Mouse (Mus musculus): ENCODE data around the gene Spn. TPM values are rescaled to one million over a fixed set of nuclear protein-coding genes. Genes with fewer than 3 reads are reported as not detected.
"Not testable (repeated sequence)": the region's sequence is repeated elsewhere in the genome, so short reads cannot be mapped to it uniquely, and the experiment has no call there.

The Spn gene
- 0.13 TPM in 1 of 2 replicates, not detected in the other for polyA plus RNA-seq (2016; fragmentation: Nextera tagmentation; extraction: Ambion mirVana)

DNA sequence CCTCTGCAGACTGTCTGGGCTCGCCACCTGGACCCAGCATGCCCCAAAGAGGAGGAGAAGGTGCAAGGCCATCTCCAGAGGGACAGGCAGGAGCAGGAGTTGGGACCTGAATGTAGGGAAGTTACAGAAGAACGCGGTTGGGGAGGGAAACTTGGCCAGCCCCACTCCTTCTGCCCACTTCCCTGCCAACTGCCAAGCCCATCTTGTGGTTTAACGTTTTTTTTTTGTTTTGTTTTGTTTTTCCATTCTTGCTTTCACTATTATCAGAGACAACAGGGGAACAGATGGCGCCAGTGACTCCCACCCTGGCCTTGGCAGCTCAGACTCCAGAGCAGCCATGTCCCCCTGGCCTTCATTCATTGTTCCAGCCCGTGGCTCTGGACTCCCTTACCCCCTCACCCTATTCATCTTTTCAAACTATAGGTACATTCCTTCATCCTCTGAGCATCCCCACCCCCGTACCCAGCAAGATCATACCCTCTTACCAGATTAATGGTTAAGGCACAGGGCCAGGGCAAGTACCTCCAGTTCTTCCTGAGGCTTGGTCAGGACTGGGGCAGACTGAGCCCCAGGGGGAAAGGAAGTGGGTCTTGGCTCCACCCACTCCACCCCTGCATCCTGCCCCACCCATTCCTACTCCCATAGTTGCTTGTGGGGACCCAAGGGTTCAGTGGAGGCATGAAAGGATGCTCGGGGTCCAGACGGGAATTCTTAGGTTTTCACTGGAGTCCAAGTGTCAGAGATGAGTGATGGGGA, at the start of gene Spn:
Spn (minus strand) TSS at position 562 of the 756 bp plus-strand sequence.
- no peaks in the 10 kb centered on the region for H3K27me3 ChIP-seq
- no peaks in the 10 kb centered on the region for H3K4me1 ChIP-seq
- H3K9ac ChIP-seq, result no peak within 1 kb of the TSS
- H3K27ac ChIP-seq, result no peak within 1 kb of the TSS
- no peaks in the 10 kb centered on the region for H3K36me3 ChIP-seq
- no peak for ATAC-seq (ENCODE audit: insufficient number of reproducible peaks, insufficient read depth, low FRiP score, low TSS enrichment)
- 73% methylated on average over 9 of the region's 9 CpGs for WGBS
- no peak within 1 kb of the TSS for H3K4me2 ChIP-seq (replicated peaks)
- H3K9me3 ChIP-seq, result no peaks in the 10 kb centered on the region
- no peak within 1 kb of the TSS for H3K4me3 ChIP-seq

GRCm38 (mm10) chr7:127187351-127187750, 49.7 kb upstream of the Spn start:
- Histone ChIP-seq H3K27ac (no peak overlapping the region), H3K4me1 (no peaks in the 10 kb centered on the region), H3K36me3 (peaks cover 14% of the 10 kb centered on the region), H3K9me3 (no peaks in the 10 kb centered on the region), H3K4me3 (no peak overlapping the region), H3K27me3 (no peaks in the 10 kb centered on the region), H3K4me2 (replicated peaks) (no peak overlapping the region), H3K9ac (no peak overlapping the region)
- WGBS, result 67% methylated on average over 10 of the region's 10 CpGs
- ATAC-seq (ENCODE audit: insufficient number of reproducible peaks, insufficient read depth, low FRiP score, low TSS enrichment), result no peak

- no peaks in the 10 kb centered on the region for H3K9me3 ChIP-seq
- no peaks in the 10 kb centered on the region for H3K36me3 ChIP-seq
- no peaks in the 10 kb centered on the region for H3K27me3 ChIP-seq
- H3K9ac ChIP-seq, result no peak overlapping the region
- no peak for ATAC-seq (ENCODE audit: insufficient number of reproducible peaks, insufficient read depth, low FRiP score, low TSS enrichment)
- no peak overlapping the region for H3K4me2 ChIP-seq (replicated peaks)
- no peaks in the 10 kb centered on the region for H3K4me1 ChIP-seq
- H3K27ac ChIP-seq, result no peak overlapping the region
- H3K4me3 ChIP-seq, result no peak overlapping the region
- 63% methylated on average over 3 of the region's 3 CpGs for WGBS
These were observed 48.0 kb upstream of the Spn start for GRCm38 (mm10) chr7:127185601-127186000.

GRCm38 (mm10) chr7:127184720-127185119, 47.1 kb upstream of the Spn start:
- Histone ChIP-seq H3K4me3 (no peak overlapping the region), H3K9ac (no peak overlapping the region)
- WGBS, result 17% methylated on average over 1 of the region's 1 CpGs

DNA sequence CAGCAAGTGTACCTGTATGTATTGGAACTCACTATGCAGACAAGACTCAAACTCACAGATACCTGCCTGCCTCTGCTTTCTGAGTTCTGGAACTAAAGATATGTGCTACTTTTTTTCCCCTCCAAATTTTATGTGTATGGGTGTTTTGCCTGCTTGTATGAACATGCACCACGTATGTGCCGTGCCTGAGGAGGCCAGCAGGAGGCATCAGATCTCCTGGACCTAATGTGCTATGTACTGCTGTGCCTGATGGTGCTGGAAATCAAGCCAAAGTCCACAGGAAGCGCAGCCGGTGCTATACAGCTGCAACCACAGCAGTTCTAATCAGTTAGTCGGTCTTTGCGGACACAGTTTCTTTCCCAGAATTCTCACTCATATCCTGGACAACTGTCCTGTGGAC, 46.2 kb upstream of the Spn start:
- H3K4me3 ChIP-seq, result no peak overlapping the region
- H3K9ac ChIP-seq, result no peak overlapping the region
- no peaks in the 10 kb centered on the region for H3K27me3 ChIP-seq
- 76% methylated on average over 6 of the region's 6 CpGs for WGBS
- H3K4me1 ChIP-seq, result no peaks in the 10 kb centered on the region
- H3K36me3 ChIP-seq, result no peaks in the 10 kb centered on the region
- no peak overlapping the region for H3K27ac ChIP-seq
- no peak overlapping the region for H3K4me2 ChIP-seq (replicated peaks)
- no peaks in the 10 kb centered on the region for H3K9me3 ChIP-seq
- ATAC-seq (ENCODE audit: insufficient number of reproducible peaks, insufficient read depth, low FRiP score, low TSS enrichment), result no peak

More at GRCm38 (mm10) chr7:127184720-127185119, 47.1 kb upstream of the Spn start:
- Histone ChIP-seq H3K4me2 (replicated peaks) (no peak overlapping the region), H3K36me3 (no peaks in the 10 kb centered on the region), H3K27ac (no peak overlapping the region), H3K4me1 (no peaks in the 10 kb centered on the region), H3K27me3 (no peaks in the 10 kb centered on the region), H3K9me3 (no peaks in the 10 kb centered on the region)
- no peak for ATAC-seq (ENCODE audit: insufficient number of reproducible peaks, insufficient read depth, low FRiP score, low TSS enrichment)

- no peaks in the 10 kb centered on the region for H3K27me3 ChIP-seq
- H3K9ac ChIP-seq, result no peak overlapping the region
- H3K4me1 ChIP-seq, result no peaks in the 10 kb centered on the region
- no peak overlapping the region for H3K4me3 ChIP-seq
- no peaks in the 10 kb centered on the region for H3K36me3 ChIP-seq
- 82% methylated on average over 8 of the region's 8 CpGs for WGBS
- H3K27ac ChIP-seq, result no peak overlapping the region
- H3K4me2 ChIP-seq (replicated peaks), result no peak overlapping the region
- no peak for ATAC-seq (ENCODE audit: insufficient number of reproducible peaks, insufficient read depth, low FRiP score, low TSS enrichment)
- no peaks in the 10 kb centered on the region for H3K9me3 ChIP-seq
These were observed 45.7 kb upstream of the Spn start for GRCm38 (mm10) chr7:127183345-127183744.

- H3K36me3 ChIP-seq; ATAC-seq (ENCODE audit: insufficient number of reproducible peaks, insufficient read depth, low FRiP score, low TSS enrichment); H3K4me2 ChIP-seq (replicated peaks); H3K9ac ChIP-seq; H3K27ac ChIP-seq; H3K9me3 ChIP-seq; H3K27me3 ChIP-seq; H3K4me1 ChIP-seq; H3K4me3 ChIP-seq: not testable (repeated sequence)
- 36% methylated on average over 3 of the region's 3 CpGs for WGBS
These were observed 44.1 kb upstream of the Spn start for GRCm38 (mm10) chr7:127181724-127182123.

DNA sequence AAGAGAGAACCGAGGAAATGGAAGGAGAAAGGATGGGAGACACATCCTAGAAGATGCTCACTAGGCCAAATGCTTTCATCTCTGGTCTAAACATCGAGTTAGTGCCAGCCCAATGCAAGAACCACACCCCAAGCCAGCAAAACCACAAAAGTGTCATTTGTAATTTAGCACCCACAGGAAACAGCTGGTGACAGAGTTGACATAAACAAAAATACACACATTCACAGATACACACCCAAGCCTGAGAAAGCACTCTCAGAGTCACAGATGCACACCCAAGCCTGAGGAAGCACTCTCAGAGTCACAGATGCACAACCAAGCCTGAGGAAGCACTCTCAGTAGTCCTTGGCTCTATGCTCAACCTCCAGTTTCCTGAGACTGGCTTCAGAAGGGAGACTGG, 43.2 kb upstream of the Spn start:
- no peaks in the 10 kb centered on the region for H3K4me1 ChIP-seq
- WGBS, result 70% methylated on average over 2 of the region's 2 CpGs
- H3K27me3 ChIP-seq, result no peaks in the 10 kb centered on the region
- H3K4me2 ChIP-seq (replicated peaks), result no peak overlapping the region
- H3K36me3 ChIP-seq, result no peaks in the 10 kb centered on the region
- ATAC-seq (ENCODE audit: insufficient number of reproducible peaks, insufficient read depth, low FRiP score, low TSS enrichment), result no peak
- H3K9ac ChIP-seq, result no peak overlapping the region
- no peaks in the 10 kb centered on the region for H3K9me3 ChIP-seq
- no peak overlapping the region for H3K4me3 ChIP-seq
- no peak overlapping the region for H3K27ac ChIP-seq

DNA sequence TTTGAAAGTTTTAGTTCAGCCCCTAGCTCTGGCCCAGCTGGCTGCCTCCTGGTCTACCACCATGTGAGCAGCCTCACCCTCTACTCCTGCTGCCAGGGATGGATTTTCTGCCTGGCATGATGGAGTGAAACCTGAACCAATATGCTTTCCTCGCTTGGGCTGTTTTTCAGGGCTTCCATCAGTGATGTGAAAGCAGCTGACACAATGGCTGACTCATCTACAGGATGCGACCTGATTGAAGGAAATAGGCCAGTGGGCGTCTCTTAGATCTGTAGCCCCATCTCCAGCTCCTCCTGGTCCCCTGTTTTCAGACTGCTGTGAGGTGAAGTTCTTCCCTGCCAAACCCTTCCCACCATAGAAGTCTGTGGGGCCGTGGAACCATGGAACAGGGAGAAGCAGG, 39.3 kb upstream of the Spn start:
- no peak overlapping the region for H3K27ac ChIP-seq
- no peak overlapping the region for H3K4me3 ChIP-seq
- H3K9me3 ChIP-seq, result no peaks in the 10 kb centered on the region
- no peaks in the 10 kb centered on the region for H3K36me3 ChIP-seq
- no peak overlapping the region for H3K4me2 ChIP-seq (replicated peaks)
- H3K4me1 ChIP-seq, result no peaks in the 10 kb centered on the region
- no peak overlapping the region for H3K9ac ChIP-seq
- H3K27me3 ChIP-seq, result no peaks in the 10 kb centered on the region
- 72% methylated on average over 4 of the region's 4 CpGs for WGBS
- no peak for ATAC-seq (ENCODE audit: insufficient number of reproducible peaks, insufficient read depth, low FRiP score, low TSS enrichment)

GRCm38 (mm10) chr7:127166501-127166900, 28.9 kb upstream of the Spn start:
- Histone ChIP-seq H3K4me1 (no peaks in the 10 kb centered on the region), H3K27me3 (no peaks in the 10 kb centered on the region), H3K4me3 (no peak overlapping the region), H3K9me3 (no peaks in the 10 kb centered on the region), H3K27ac (no peak overlapping the region), H3K36me3 (no peaks in the 10 kb centered on the region), H3K9ac (no peak overlapping the region), H3K4me2 (replicated peaks) (no peak overlapping the region)
- WGBS, result 89% methylated on average over 5 of the region's 5 CpGs
- no peak for ATAC-seq (ENCODE audit: insufficient number of reproducible peaks, insufficient read depth, low FRiP score, low TSS enrichment)

DNA sequence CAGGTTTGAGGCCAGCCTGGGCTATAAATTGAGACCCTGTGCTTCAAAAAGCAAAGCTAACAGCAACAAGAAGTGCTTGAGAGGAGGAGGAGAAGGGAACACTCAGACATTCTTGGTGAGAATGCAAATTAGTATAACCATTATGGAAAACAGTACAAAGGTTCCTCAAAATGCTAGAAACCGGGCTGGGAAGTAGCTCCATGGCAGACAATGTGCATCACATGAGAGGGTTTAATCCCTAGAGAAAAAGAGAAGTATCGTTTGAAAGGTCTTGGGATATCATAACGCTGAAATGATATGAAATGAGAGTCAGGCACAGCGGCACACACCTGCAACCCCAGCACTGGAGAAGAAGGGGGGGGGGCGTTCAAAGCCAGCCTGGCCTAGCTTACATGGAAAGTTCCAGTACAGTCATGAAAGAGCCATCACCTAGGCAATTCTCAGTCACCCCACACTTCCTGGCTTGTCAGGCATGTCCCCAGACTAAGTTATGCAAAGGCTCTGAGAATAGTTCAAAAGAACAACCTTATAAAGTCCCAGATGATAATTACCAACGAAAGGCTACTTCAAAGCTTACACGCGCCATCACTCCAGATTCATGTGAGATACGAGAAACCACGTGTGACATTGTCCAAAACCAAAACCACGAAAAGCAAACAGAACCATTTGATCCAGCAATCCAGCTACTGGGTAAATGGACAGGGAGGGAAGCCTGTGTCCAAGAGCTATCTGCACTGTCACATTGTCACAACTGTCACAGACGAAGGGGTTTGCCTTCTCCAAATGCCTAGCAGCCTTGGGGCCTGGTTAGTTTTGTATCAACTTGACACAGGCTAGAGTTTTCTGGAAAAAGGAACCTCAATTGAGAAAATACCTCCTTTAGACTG, 28.2 kb upstream of the Spn start:
- no peaks in the 10 kb centered on the region for H3K27me3 ChIP-seq
- no peaks in the 10 kb centered on the region for H3K9me3 ChIP-seq
- no peak overlapping the region for H3K4me3 ChIP-seq
- no peak overlapping the region for H3K9ac ChIP-seq
- no peak overlapping the region for H3K4me2 ChIP-seq (replicated peaks)
- H3K36me3 ChIP-seq, result no peaks in the 10 kb centered on the region
- H3K4me1 ChIP-seq, result no peaks in the 10 kb centered on the region
- WGBS, result 89% methylated on average over 12 of the region's 12 CpGs
- no peak overlapping the region for H3K27ac ChIP-seq
- no peak for ATAC-seq (ENCODE audit: insufficient number of reproducible peaks, insufficient read depth, low FRiP score, low TSS enrichment)

GRCm38 (mm10) chr7:127164002-127164401, 26.4 kb upstream of the Spn start:
- Histone ChIP-seq H3K4me3 (no peak overlapping the region), H3K9ac (no peak overlapping the region), H3K27me3 (no peaks in the 10 kb centered on the region), H3K27ac (no peak overlapping the region), H3K4me1 (no peaks in the 10 kb centered on the region), H3K4me2 (replicated peaks) (no peak overlapping the region), H3K36me3 (no peaks in the 10 kb centered on the region), H3K9me3 (no peaks in the 10 kb centered on the region)
- WGBS, result 89% methylated on average over 4 of the region's 4 CpGs
- ATAC-seq (ENCODE audit: insufficient number of reproducible peaks, insufficient read depth, low FRiP score, low TSS enrichment), result no peak

All from embryonic facial prominence, embryonic 12.5 days (tissue).